Mouse (Mus musculus) midbrain, embryonic 14.5 days (tissue): Measurements from ENCODE around the gene Igfn1. TPM values are rescaled to one million over a fixed set of nuclear protein-coding genes. Genes with fewer than 3 reads are reported as not detected.

ENCODE experiments used
- ATAC-seq: fragments of 200-750 bp; cut with Nextera tagmentation; 2 replicates; pipeline ENCODE4 v1.8.0; 2017; ENCODE audit warnings: moderate number of reproducible peaks, moderate library complexity; ENCODE audit not compliant: low FRiP score, low TSS enrichment
- DNase-seq: peaks from one replicate; pipeline ENCODE4 v3.0.0-alpha.2; 2015
- H3K27ac ChIP-seq: fragments of 300-500 bp; sonication (generic); replicated peaks from 2 replicates; pipeline ENCODE4 v1.5.1; 2014; ENCODE audit warnings: mild to moderate bottlenecking, low read depth, low read length, moderate library complexity
- H3K27me3 ChIP-seq: fragments of 300-500 bp; sonication (generic); 2 replicates; pipeline ENCODE4 v1.6.1; 2014; ENCODE audit warnings: low read length, control low read depth, mixed read lengths; ENCODE audit not compliant: control insufficient read depth, insufficient read depth
- H3K36me3 ChIP-seq: fragments of 300-500 bp; sonication (generic); 2 replicates; pipeline ENCODE4 v1.6.1; 2014; ENCODE audit warnings: low read length, control low read depth; ENCODE audit not compliant: control insufficient read depth, insufficient read depth
- H3K4me1 ChIP-seq: fragments of 300-500 bp; sonication (generic); 2 replicates; pipeline ENCODE4 v1.6.1; 2014; ENCODE audit warnings: mild to moderate bottlenecking, antibody characterized with exemption, low read length, control low read depth; ENCODE audit not compliant: control insufficient read depth, insufficient read depth
- H3K4me2 ChIP-seq: fragments of 300-500 bp; sonication (generic); 2 replicates; pipeline ENCODE4 v1.6.1; 2014; ENCODE audit warnings: mild to moderate bottlenecking, low read length, moderate library complexity
- H3K4me3 ChIP-seq: fragments of 300-500 bp; sonication (generic); replicated peaks from 2 replicates; pipeline ENCODE4 v1.5.1; 2014; ENCODE audit warnings: low read depth, low read length
- H3K9ac ChIP-seq: fragments of 300-500 bp; sonication (generic); replicated peaks from 2 replicates; pipeline ENCODE4 v1.6.1; 2014; ENCODE audit warnings: mild to moderate bottlenecking, low read length, moderate library complexity
- H3K9me3 ChIP-seq: fragments of 300-500 bp; sonication (generic); 2 replicates; pipeline ENCODE4 v1.6.1; 2016; ENCODE audit warnings: low read length, control low read depth, mixed read lengths; ENCODE audit not compliant: control insufficient read depth
- WGBS: fragments of 180-500 bp; shearing (Covaris S2); extraction: QIAGEN DNeasy Blood & Tissue Kit; methylation state at CpG from one replicate; pipeline ENCODE4 v1.1.7; 2014; 5-methylcytosine and 5-hydroxymethylcytosine counted together
- polyA plus RNA-seq: library from polyadenylated mRNA; unstranded; fragments of >200 nt; fragmentation: Nextera tagmentation; extraction: Ambion mirVana; gene quantifications from 2 replicates; pipeline ENCODE4 v1.2.1, GENCODE M21; 2014

Igfn1 gene
- polyA plus RNA-seq, 1 experiment from 2014 or later = not detected

DNA sequence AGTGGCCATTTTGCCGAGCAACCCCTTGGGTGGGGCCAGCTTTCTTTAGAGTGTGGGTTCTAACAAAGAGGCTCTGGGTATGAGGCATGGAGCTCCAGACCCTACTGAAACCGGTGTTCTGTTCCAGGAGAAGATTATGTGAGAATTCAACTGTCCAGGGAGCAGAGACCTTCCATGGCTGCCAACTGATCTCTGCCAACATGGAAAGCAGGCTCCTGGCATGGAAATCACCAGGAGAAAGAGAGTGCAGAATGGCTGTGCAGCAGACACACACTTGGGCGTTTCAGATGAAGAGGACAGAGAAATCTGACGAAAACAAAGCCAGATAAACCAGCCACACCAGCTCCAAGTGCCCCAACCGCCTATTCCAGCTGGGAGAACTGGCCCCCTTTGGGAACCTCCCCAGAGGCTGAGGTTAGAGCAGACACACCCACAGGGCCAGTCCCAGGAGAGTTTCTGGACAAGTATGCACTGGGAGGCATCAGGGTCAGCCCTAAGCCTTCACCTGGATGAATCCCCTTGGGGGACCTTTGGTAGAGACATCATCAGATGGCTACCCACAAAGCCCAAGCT is 89.6 kb downstream of the Igfn1 start:
- no peaks in the 10 kb centered on the region for H3K36me3 ChIP-seq
- no peak overlapping the region for H3K27ac ChIP-seq
- WGBS = 29% methylated on average over 5 of the region's 5 CpGs
- DNase-seq = no peak
- H3K4me2 ChIP-seq = no peak overlapping the region
- H3K9me3 ChIP-seq = no peaks in the 10 kb centered on the region
- H3K9ac ChIP-seq = no peak overlapping the region
- no peak for ATAC-seq
- H3K4me1 ChIP-seq = 0 out of 2 replicates have a peak, but pooled peaks cover 7% of the 10 kb centered on the region
- no peak overlapping the region for H3K4me3 ChIP-seq
- peaks cover 52% of the 10 kb centered on the region for H3K27me3 ChIP-seq

GRCm38 (mm10) chr1:135913657-135914056 is 92.5 kb downstream of the Igfn1 start:
- Histone ChIP-seq H3K4me2 (no peak overlapping the region), H3K36me3 (no peaks in the 10 kb centered on the region), H3K4me1 (0 out of 2 replicates have a peak, but pooled peaks cover 8% of the 10 kb centered on the region), H3K9ac (no peak overlapping the region), H3K27ac (no peak overlapping the region), H3K27me3 (peaks cover 28% of the 10 kb centered on the region), H3K9me3 (no peaks in the 10 kb centered on the region), H3K4me3 (no peak overlapping the region)
- ATAC-seq = no peak
- DNase-seq = no peak
- 78% methylated on average over 4 of the region's 4 CpGs for WGBS

- DNase-seq (peak; percentile 15), ATAC-seq (no peak)
- no peak overlapping the region for H3K4me3 ChIP-seq
- no peaks in the 10 kb centered on the region for H3K36me3 ChIP-seq
- no peaks in the 10 kb centered on the region for H3K9me3 ChIP-seq
- WGBS = 9% methylated on average over 6 of the region's 6 CpGs
- 0 out of 2 replicates have a peak, but pooled peaks cover 5% of the 10 kb centered on the region for H3K4me1 ChIP-seq
- H3K27ac ChIP-seq = no peak overlapping the region
- no peak overlapping the region for H3K4me2 ChIP-seq
- H3K9ac ChIP-seq = no peak overlapping the region
- no peaks in the 10 kb centered on the region for H3K27me3 ChIP-seq
Measured at GRCm38 (mm10) chr1:135909381-135909780, 96.8 kb downstream of the Igfn1 start.

- Histone ChIP-seq H3K4me1 (0 out of 2 replicates have a peak, but pooled peaks cover 5% of the 10 kb centered on the region), H3K27me3 (no peaks in the 10 kb centered on the region), H3K36me3 (no peaks in the 10 kb centered on the region), H3K27ac (no peak overlapping the region), H3K9me3 (no peaks in the 10 kb centered on the region), H3K9ac (no peak overlapping the region), H3K4me2 (no peak overlapping the region), H3K4me3 (no peak overlapping the region)
- WGBS = 82% methylated on average over 11 of the region's 11 CpGs
- ATAC-seq = no peak
- no peak for DNase-seq
Measured at GRCm38 (mm10) chr1:135906736-135907135, 99.4 kb downstream of the Igfn1 start.

Other genes with a start within 250 kb of the Igfn1 start
- gene Phlda3, start 240.2 kb downstream of the Igfn1 start, polyA plus RNA-seq = 20.7 and 25.1 TPM in 2 replicates
- 0.43 TPM in 1 of 2 replicates, not detected in the other for gene Tnni1, start 226.9 kb downstream of the Igfn1 start, polyA plus RNA-seq
- 0.58 and 1.0 TPM in 2 replicates for gene Lad1, start 187.7 kb downstream of the Igfn1 start, polyA plus RNA-seq
- gene Tnnt2, start 170.0 kb downstream of the Igfn1 start, polyA plus RNA-seq = 0.34 TPM in 1 of 2 replicates, not detected in the other
- gene Pkp1, start 87.1 kb downstream of the Igfn1 start, polyA plus RNA-seq = 0.04 TPM in 1 of 2 replicates, not detected in the other
- gene Tmem9, start 1.8 kb upstream of the Igfn1 start, polyA plus RNA-seq = 90.4 and 140 TPM in 2 replicates
- gene Ascl5, start 44.5 kb upstream of the Igfn1 start, polyA plus RNA-seq = not detected in 2 replicates
- gene Cacna1s, start 46.4 kb upstream of the Igfn1 start, polyA plus RNA-seq = not detected in 2 replicates
- 56.4 and 65.9 TPM in 2 replicates for gene Kif21b, start 125.0 kb upstream of the Igfn1 start, polyA plus RNA-seq
- gene Mroh3, start 206.5 kb upstream of the Igfn1 start, polyA plus RNA-seq = 0.34 and 0.59 TPM in 2 replicates
- 1.6 and 2.6 TPM in 2 replicates for gene Inava, start 227.9 kb upstream of the Igfn1 start, polyA plus RNA-seq